Mouse (Mus musculus) thymus, adult 2 months (tissue): ENCODE measurements at regions not wholly inside any gene's neighbourhood (a gene's known extent, or its start where the extent isn't known, plus 50 kb on each side); places are given as distances from the start of the nearest gene placed in this dataset.

Experiments used
- DNase-seq: peaks from one replicate; pipeline ENCODE4 v3.0.0; 2021
- H3K27ac ChIP-seq: fragments of 200-500 bp; 2 replicates; pipeline ENCODE4 v1.5.1; 2012; ENCODE audit warnings: low read length, control low read depth; ENCODE audit not compliant: control insufficient read depth, insufficient read depth
- H3K27me3 ChIP-seq: fragments of 200-500 bp; 2 replicates; pipeline ENCODE4 v1.6.1; 2012; ENCODE audit warnings: mild to moderate bottlenecking, low read length, moderate library complexity, mixed read lengths; ENCODE audit not compliant: control insufficient read depth, insufficient read depth
- H3K36me3 ChIP-seq: fragments of 200-500 bp; 2 replicates; pipeline ENCODE4 v1.6.1; 2012; ENCODE audit warnings: mild to moderate bottlenecking, low read length, moderate library complexity; ENCODE audit not compliant: control insufficient read depth, insufficient read depth
- H3K4me1 ChIP-seq: fragments of 200-500 bp; replicated peaks from 2 replicates; pipeline ENCODE4 v1.6.1; 2012; ENCODE audit warnings: low read length; ENCODE audit not compliant: control insufficient read depth, insufficient read depth
- H3K4me3 ChIP-seq: fragments of 200-500 bp; 2 replicates; pipeline ENCODE4 v1.5.1; 2012; ENCODE audit warnings: mild to moderate bottlenecking, low read length, control low read depth, moderate library complexity; ENCODE audit not compliant: control insufficient read depth, insufficient read depth
- CTCF ChIP-seq: fragments of 200-500 bp; IDR thresholded peaks from 2 replicates; pipeline ENCODE4 v1.5.1; 2012; ENCODE audit warnings: mild to moderate bottlenecking, control low read depth, low read length, moderate library complexity, borderline replicate concordance; ENCODE audit not compliant: control insufficient read depth, poor library complexity, insufficient read depth; ENCODE audit errors: extremely low read depth
- POLR2A ChIP-seq: fragments of 200-500 bp; IDR thresholded peaks from 2 replicates; pipeline ENCODE4 v1.6.1; 2012; ENCODE audit warnings: mild to moderate bottlenecking, low read length, control low read depth, moderate library complexity; ENCODE audit not compliant: control insufficient read depth, poor library complexity, insufficient read depth; ENCODE audit errors: extremely low read depth
- WGBS: fragments of 180-500 bp; shearing (Covaris S2); methylation state at CpG from one replicate; pipeline ENCODE4 v1.1.7; 2018; 5-methylcytosine and 5-hydroxymethylcytosine counted together

- H3K27ac ChIP-seq = no peak overlapping the region
- TF ChIP-seq CTCF = no peak
- no peaks in the 10 kb centered on the region for H3K36me3 ChIP-seq
- H3K4me1 ChIP-seq = no peaks in the 10 kb centered on the region
- 93% methylated on average over 7 of the region's 7 CpGs for WGBS
- no peaks in the 10 kb centered on the region for H3K27me3 ChIP-seq
- no peak for DNase-seq
- H3K4me3 ChIP-seq = no peak overlapping the region
Observed at GRCm38 (mm10) chr13:117409940-117410339, 189.1 kb upstream of the Gm17509 start.

- no peaks in the 10 kb centered on the region for H3K4me1 ChIP-seq
- H3K36me3 ChIP-seq = no peaks in the 10 kb centered on the region
- no peak for DNase-seq
- H3K27ac ChIP-seq = no peak overlapping the region
- H3K4me3 ChIP-seq = no peak overlapping the region
- no peaks in the 10 kb centered on the region for H3K27me3 ChIP-seq
- TF ChIP-seq CTCF = no peak
- TF ChIP-seq POLR2A = no peak
- 65% methylated on average over 4 of the region's 4 CpGs for WGBS
Observed at GRCm38 (mm10) chr13:117413616-117414015, 188.5 kb upstream of the Hcn1 start.

- TF ChIP-seq POLR2A (no peak), CTCF (no peak)
Observed at GRCm38 (mm10) chr13:117423558-117423957, 178.6 kb upstream of the Hcn1 start.

GRCm38 (mm10) chr13:117425015-117425414, 177.1 kb upstream of the Hcn1 start:
- WGBS = 92% methylated on average over 1 of the region's 1 CpGs
- no peak for DNase-seq
- no peaks in the 10 kb centered on the region for H3K36me3 ChIP-seq
- no peak overlapping the region for H3K27ac ChIP-seq
- no peaks in the 10 kb centered on the region for H3K27me3 ChIP-seq
- TF ChIP-seq CTCF (no peak), POLR2A (no peak)
- H3K4me3 ChIP-seq = no peak overlapping the region
- H3K4me1 ChIP-seq = no peaks in the 10 kb centered on the region

More at GRCm38 (mm10) chr13:117423558-117423957, 178.6 kb upstream of the Hcn1 start:
- no peak for DNase-seq
- Histone ChIP-seq H3K36me3 (no peaks in the 10 kb centered on the region), H3K27ac (no peak overlapping the region), H3K27me3 (no peaks in the 10 kb centered on the region), H3K4me1 (no peaks in the 10 kb centered on the region), H3K4me3 (no peak overlapping the region)
- 93% methylated on average over 4 of the region's 4 CpGs for whole genome bisulfite sequencing

- no peaks in the 10 kb centered on the region for H3K27me3 ChIP-seq
- TF ChIP-seq CTCF (no peak), POLR2A (no peak)
- no peaks in the 10 kb centered on the region for H3K4me1 ChIP-seq
- WGBS = 82% methylated on average over 3 of the region's 3 CpGs
- H3K4me3 ChIP-seq = no peak overlapping the region
- no peak for DNase-seq
- H3K36me3 ChIP-seq = no peaks in the 10 kb centered on the region
- H3K27ac ChIP-seq = no peak overlapping the region
Observed at GRCm38 (mm10) chr13:117467407-117467806, 134.7 kb upstream of the Hcn1 start.

- DNase-seq = no peak
- no peaks in the 10 kb centered on the region for H3K27me3 ChIP-seq
- H3K27ac ChIP-seq = no peak overlapping the region
- WGBS = 81% methylated on average over 5 of the region's 5 CpGs
- H3K4me1 ChIP-seq = no peaks in the 10 kb centered on the region
- no peak overlapping the region for H3K4me3 ChIP-seq
- TF ChIP-seq CTCF = no peak
- TF ChIP-seq POLR2A = no peak
- no peaks in the 10 kb centered on the region for H3K36me3 ChIP-seq
Observed at GRCm38 (mm10) chr13:117472726-117473125, 129.4 kb upstream of the Hcn1 start.

- no peak for DNase-seq
- TF ChIP-seq CTCF = no peak
- TF ChIP-seq POLR2A = no peak
- Histone ChIP-seq H3K4me3 (no peak overlapping the region), H3K36me3 (no peaks in the 10 kb centered on the region), H3K27me3 (no peaks in the 10 kb centered on the region), H3K27ac (no peak overlapping the region), H3K4me1 (no peaks in the 10 kb centered on the region)
- 56% methylated on average over 3 of the region's 3 CpGs for WGBS
Observed at GRCm38 (mm10) chr13:117482624-117483023, 119.5 kb upstream of the Hcn1 start.
